Mouse (Mus musculus) lung, postnatal 0 days (tissue): ENCODE results near the gene Gtf2ird1. TPM values are rescaled to one million over a fixed set of nuclear protein-coding genes. Genes with fewer than 3 reads are reported as not detected.
"Not testable (repeated sequence)": the region's sequence is repeated elsewhere in the genome, so short reads cannot be mapped to it uniquely, and the experiment has no call there.

ENCODE experiments used
- ATAC-seq: fragments of 200-750 bp; cut with Nextera tagmentation; 2 replicates; pipeline ENCODE4 v1.8.0; 2017; ENCODE audit warnings: moderate library complexity
- DNase-seq: peaks from one replicate; pipeline ENCODE4 v3.0.0-alpha.2; 2016; ENCODE audit warnings: low spot score
- H3K27ac ChIP-seq: fragments of 300-500 bp; sonication (generic); 2 replicates; pipeline ENCODE4 v1.5.1; 2014; ENCODE audit warnings: antibody characterized with exemption, mild to moderate bottlenecking, low read length, mixed read lengths
- H3K27me3 ChIP-seq: fragments of 300-500 bp; sonication (generic); replicated peaks from 2 replicates; pipeline ENCODE4 v1.6.1; 2014; ENCODE audit warnings: low read length, mixed read lengths; ENCODE audit not compliant: insufficient read depth
- H3K36me3 ChIP-seq: fragments of 300-500 bp; sonication (generic); 2 replicates; pipeline ENCODE4 v1.6.1; 2014; ENCODE audit warnings: low read length, mixed read lengths; ENCODE audit not compliant: insufficient read depth
- H3K4me1 ChIP-seq: fragments of 300-500 bp; sonication (generic); 2 replicates; pipeline ENCODE4 v1.6.1; 2014; ENCODE audit warnings: antibody characterized with exemption, low read depth, low read length, mixed read lengths; ENCODE audit not compliant: insufficient read depth
- H3K4me2 ChIP-seq: fragments of 300-500 bp; sonication (generic); replicated peaks from 2 replicates; pipeline ENCODE4 v1.6.1; 2014; ENCODE audit warnings: low read depth, mild to moderate bottlenecking, low read length, moderate library complexity, mixed read lengths
- H3K4me3 ChIP-seq: fragments of 300-500 bp; sonication (generic); 2 replicates; pipeline ENCODE4 v1.5.1; 2014; ENCODE audit warnings: low read depth, low read length
- H3K9ac ChIP-seq: fragments of 300-500 bp; sonication (generic); replicated peaks from 2 replicates; pipeline ENCODE4 v1.6.1; 2014; ENCODE audit warnings: low read depth, mild to moderate bottlenecking
- H3K9me3 ChIP-seq: fragments of 300-500 bp; sonication (generic); 2 replicates; pipeline ENCODE4 v1.6.1; 2016; ENCODE audit warnings: low read length, mixed read lengths
- CTCF ChIP-seq: IDR thresholded peaks from 2 replicates; pipeline ENCODE4 v1.5.1; 2016; ENCODE audit warnings: antibody characterized with exemption, mild to moderate bottlenecking
- EP300 ChIP-seq: IDR thresholded peaks from 2 replicates; pipeline ENCODE4 v1.6.1; 2016; ENCODE audit warnings: antibody characterized with exemption, mild to moderate bottlenecking, control low read depth
- WGBS: fragments of 180-500 bp; shearing (Covaris S2); extraction: QIAGEN DNeasy Blood & Tissue Kit; methylation state at CpG from one replicate; pipeline ENCODE4 v1.1.7; 2014; 5-methylcytosine and 5-hydroxymethylcytosine counted together
- polyA plus RNA-seq: library from polyadenylated mRNA; unstranded; fragments of >200 nt; fragmentation: Nextera tagmentation; extraction: Ambion mirVana; gene quantifications from 2 replicates; pipeline ENCODE4 v1.2.1, GENCODE M21; 2015

Gtf2ird1 gene
- polyA plus RNA-seq, 1 experiment from 2014 or later = 36.1 TPM

DNA sequence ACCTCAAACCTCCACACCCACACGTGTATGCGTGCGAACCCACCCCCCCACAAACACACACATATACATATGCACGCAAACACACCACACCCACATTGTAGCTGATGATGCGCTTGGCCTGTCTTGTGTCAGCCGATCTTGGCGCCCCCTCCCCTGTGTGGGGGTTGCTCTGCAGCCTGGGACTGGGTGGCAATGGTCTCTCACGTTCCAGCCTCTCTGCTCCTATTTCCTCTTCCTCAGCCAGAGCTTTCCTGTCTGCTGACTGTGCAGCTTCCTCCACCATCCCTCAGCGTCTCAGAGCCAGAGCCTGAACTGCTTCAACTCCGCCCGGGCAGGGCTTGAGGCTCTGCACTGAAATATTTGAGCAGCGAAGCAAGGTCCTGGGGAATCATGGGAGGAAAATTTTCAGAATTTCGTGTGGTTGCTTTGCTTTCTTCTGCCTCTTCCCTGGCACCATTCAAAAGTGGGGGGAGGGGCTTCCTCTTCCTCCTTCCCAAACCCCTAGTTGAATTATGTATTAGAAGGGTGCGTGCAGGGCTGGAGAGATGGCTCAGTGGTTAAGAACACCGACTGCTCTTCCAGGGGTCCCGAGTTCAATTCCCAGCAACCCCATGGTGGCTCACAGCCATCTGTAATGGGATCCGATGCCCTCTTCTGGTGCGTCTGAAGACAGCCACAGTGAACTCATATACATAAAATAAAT, 113.9 kb downstream of the Gtf2ird1 start:
- WGBS = 60% methylated on average over 18 of the region's 18 CpGs
- no peaks in the 10 kb centered on the region for H3K36me3 ChIP-seq
- TF ChIP-seq EP300 (no peak), CTCF (peak; percentile 28; the same call in 1 of the 2 replicates)
- H3K27ac ChIP-seq = no peak overlapping the region
- H3K27me3 ChIP-seq = no peaks in the 10 kb centered on the region
- no peaks in the 10 kb centered on the region for H3K4me1 ChIP-seq
- peak; percentile 53 for ATAC-seq
- DNase-seq = peak; percentile 25
- no peak overlapping the region for H3K4me2 ChIP-seq
- no peaks in the 10 kb centered on the region for H3K9me3 ChIP-seq
- H3K4me3 ChIP-seq = no peak overlapping the region
- no peak overlapping the region for H3K9ac ChIP-seq

GRCm38 (mm10) chr5:134341721-134342120, 114.8 kb downstream of the Gtf2ird1 start:
- Histone ChIP-seq H3K4me3 (no peak overlapping the region), H3K9ac (no peak overlapping the region), H3K4me2 (no peak overlapping the region), H3K36me3 (no peaks in the 10 kb centered on the region), H3K27me3 (no peaks in the 10 kb centered on the region), H3K27ac (no peak overlapping the region), H3K4me1 (no peaks in the 10 kb centered on the region), H3K9me3 (no peaks in the 10 kb centered on the region)
- ATAC-seq = no peak
- no peak for DNase-seq
- WGBS = 92% methylated on average over 5 of the region's 5 CpGs
- no peak for TF ChIP-seq CTCF
- TF ChIP-seq EP300 = no peak

DNA sequence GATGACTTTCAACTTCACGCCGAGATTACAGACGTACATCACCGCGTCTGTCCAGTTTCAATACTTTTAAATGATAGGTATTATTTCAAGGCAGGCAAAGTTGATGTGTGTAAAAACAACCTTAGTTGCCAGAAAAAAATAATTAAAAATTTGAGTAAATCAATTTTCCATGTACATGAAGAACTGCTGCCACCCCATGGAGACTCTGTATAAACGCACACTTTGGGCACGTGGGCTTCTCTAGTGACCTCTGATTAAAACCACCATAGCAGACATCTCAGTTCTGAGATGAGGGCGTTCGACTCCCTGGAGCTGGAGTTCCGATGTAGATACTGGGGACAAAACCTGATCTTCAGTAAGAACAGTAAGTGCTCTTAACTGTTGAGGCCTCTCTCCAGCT, 115.2 kb downstream of the Gtf2ird1 start:
- H3K9me3 ChIP-seq = no peaks in the 10 kb centered on the region
- DNase-seq = peak; percentile 81
- 62% methylated on average over 10 of the region's 10 CpGs for WGBS

GRCm38 (mm10) chr5:134340101-134340522, 116.4 kb downstream of the Gtf2ird1 start:
- Histone ChIP-seq H3K27ac (no peak overlapping the region), H3K4me2 (no peak overlapping the region), H3K36me3 (no peaks in the 10 kb centered on the region), H3K9ac (no peak overlapping the region), H3K4me3 (no peak overlapping the region), H3K4me1 (no peaks in the 10 kb centered on the region), H3K27me3 (no peaks in the 10 kb centered on the region), H3K9me3 (no peaks in the 10 kb centered on the region)
- DNase-seq (no peak), ATAC-seq (no peak; the same call in 1 of the 2 replicates)
- WGBS = 24% methylated on average over 6 of the region's 6 CpGs
- TF ChIP-seq EP300 (no peak), CTCF (no peak)

More for the DNA sequence above, 115.2 kb downstream of the Gtf2ird1 start:
- no peaks in the 10 kb centered on the region for H3K36me3 ChIP-seq
- H3K4me2 ChIP-seq = no peak overlapping the region
- no peaks in the 10 kb centered on the region for H3K27me3 ChIP-seq
- TF ChIP-seq EP300 (no peak), CTCF (peak; percentile 72)
- no peak overlapping the region for H3K4me3 ChIP-seq
- ATAC-seq = no peak
- no peaks in the 10 kb centered on the region for H3K4me1 ChIP-seq
- H3K27ac ChIP-seq = no peak overlapping the region
- H3K9ac ChIP-seq = no peak overlapping the region

GRCm38 (mm10) chr5:134337012-134337411, 119.5 kb downstream of the Gtf2ird1 start:
- H3K27ac ChIP-seq, H3K9ac ChIP-seq, DNase-seq, H3K4me1 ChIP-seq, H3K36me3 ChIP-seq, H3K27me3 ChIP-seq, H3K9me3 ChIP-seq, ATAC-seq, H3K4me3 ChIP-seq, H3K4me2 ChIP-seq: not testable (repeated sequence)
- WGBS = 52% methylated on average over 2 of the region's 2 CpGs

- Histone ChIP-seq H3K4me1 (no peaks in the 10 kb centered on the region), H3K9ac (no peak overlapping the region), H3K36me3 (no peaks in the 10 kb centered on the region), H3K4me2 (no peak overlapping the region), H3K9me3 (no peaks in the 10 kb centered on the region), H3K4me3 (no peak overlapping the region), H3K27me3 (no peaks in the 10 kb centered on the region), H3K27ac (no peak overlapping the region)
- WGBS = 50% methylated on average over 8 of the region's 8 CpGs
- DNase-seq = no peak
- TF ChIP-seq CTCF = no peak
- no peak for TF ChIP-seq EP300
- ATAC-seq = peak; percentile 43
Measured at GRCm38 (mm10) chr5:134332743-134333142, 123.8 kb downstream of the Gtf2ird1 start.
